Mouse (Mus musculus) left cerebral cortex, adult 11 months (tissue): ENCODE measurements around the gene Dnajc7.

ENCODE experiments used
- DNase-seq: peaks from one replicate; pipeline ENCODE4 v3.0.0; 2022; ENCODE audit warnings: low spot score

The Dnajc7 gene

GRCm38 (mm10) chr11:100579116-100579799 is 40.7 kb downstream of the Dnajc7 start:
- DNase-seq = no peak

GRCm38 (mm10) chr11:100577852-100578599 is 41.9 kb downstream of the Dnajc7 start:
- DNase-seq = no peak

- no peak for DNase-seq
These were observed 43.7 kb downstream of the Dnajc7 start for GRCm38 (mm10) chr11:100576256-100576655.

- DNase-seq = peak; percentile 72
These were observed 44.5 kb downstream of the Dnajc7 start for GRCm38 (mm10) chr11:100575484-100575855.

DNA sequence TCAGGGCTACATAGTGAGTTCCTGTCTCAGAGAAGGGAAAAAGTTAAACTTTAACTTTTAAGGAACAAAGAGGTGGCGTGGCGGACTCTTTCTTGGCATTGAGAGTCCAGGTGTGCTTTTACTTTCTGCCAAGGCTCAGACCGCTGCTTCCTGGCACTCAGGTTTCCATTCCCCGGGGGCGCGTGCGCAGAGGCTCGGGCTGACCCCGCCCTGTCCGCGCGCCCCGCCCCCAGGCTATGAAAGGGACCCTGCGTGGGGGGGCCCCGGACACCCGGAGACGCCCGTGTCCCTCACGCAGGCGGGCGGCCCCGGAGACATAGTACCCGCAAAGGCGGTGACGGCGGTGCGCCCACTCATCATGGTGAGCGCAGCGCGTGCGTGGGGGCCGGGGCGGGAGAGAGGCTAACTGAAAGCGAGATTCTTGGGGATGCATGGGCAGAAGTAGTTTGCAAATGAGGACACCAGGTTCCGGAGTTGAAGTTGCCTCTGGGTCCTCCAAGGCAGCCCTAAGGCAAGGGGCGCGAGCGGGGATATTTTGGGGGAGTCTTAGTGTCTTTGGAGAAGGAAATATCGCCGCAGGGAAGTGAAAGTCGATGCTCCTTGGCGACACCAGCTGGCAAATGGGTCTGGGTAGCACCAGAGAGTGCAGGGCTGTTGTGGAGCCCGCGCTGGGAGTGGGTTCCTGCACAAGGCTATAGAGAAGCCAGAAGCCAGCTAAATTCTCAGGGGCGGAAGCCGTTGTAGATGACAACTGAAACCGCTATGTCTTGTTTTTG is 45.1 kb downstream of the Dnajc7 start, which contains the start of gene Cnp:
Gene Cnp (plus strand): TSS at position 197 of the 776 bp plus-strand sequence.
- DNase-seq = peak; percentile 54

DNA sequence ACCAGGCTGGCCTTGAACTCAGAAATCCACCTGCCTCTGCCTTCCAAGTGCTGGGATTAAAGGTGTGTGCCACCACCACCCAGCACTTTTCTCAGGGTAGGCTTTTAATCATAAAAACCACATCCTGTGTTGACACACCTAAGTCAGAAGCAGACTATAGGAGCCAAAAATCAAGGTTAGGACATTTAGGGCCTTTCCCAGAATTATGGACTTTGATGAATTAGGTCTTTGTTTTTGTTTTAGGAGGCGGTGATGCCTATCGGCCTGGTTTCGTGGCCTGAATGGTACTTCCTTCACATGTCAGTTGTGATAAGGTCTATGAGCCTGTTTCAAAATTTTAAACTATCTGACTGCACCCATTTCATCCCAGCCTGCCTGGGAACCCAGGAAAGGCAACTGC is 45.8 kb downstream of the Dnajc7 start:
- DNase-seq = no peak

DNA sequence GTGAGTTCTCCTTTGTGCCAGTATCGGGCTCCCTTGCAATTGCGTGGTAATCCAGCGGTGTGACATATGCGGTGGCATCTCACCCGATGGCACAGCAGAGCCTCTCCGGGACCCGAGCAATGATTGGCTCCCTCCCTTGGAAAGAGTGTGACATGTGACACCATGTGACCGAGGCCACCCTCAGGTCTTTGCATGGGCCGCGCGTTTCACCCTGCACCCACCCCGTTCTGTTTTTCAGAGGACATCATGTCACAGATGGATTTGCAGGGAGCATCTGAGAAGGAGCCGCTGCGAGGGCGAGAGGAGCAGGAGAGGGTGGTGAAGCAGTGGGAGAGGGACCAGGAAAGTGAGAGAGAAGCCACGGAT is 48.8 kb downstream of the Dnajc7 start:
- peak; percentile 64 for DNase-seq

DNA sequence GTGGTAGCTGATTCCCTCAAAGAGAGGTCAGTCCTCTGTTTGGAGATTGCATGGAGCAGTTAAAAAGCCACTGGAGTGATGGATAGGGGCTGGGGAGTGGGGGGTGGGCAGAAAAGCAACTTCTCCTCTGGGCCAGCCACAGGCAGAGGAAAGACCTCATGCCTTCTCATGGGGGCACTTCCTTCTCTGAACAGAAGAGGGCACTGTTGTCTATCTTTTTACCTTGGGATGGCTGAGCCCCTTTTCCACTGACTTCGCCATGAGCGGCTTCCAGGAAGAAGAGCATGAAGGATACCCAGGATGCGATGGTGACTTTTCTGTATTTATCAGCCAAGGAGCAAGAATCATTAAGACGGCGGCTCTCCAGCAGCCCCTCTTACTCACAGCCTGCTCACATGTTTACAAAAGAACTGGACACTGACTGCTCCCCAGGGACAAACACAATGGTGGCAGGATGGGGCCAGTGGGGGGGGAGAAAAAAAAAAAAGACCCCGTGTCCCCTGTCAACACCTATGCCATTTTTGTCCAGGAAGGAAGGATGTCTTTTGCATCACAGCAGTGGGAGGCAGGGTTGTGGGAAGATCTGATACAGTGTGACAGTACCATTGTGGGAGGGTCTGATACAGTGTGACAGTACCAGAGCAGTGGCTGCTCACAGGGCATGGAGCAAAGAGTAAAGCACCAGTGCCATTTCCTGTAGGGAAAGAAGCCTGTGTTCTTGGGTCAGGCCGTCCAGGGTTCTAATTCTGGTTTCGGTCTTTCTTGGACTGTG is 49.4 kb downstream of the Dnajc7 start:
- peak; percentile 77 for DNase-seq

GRCm38 (mm10) chr11:100569789-100570188 is 50.2 kb downstream of the Dnajc7 start:
- no peak for DNase-seq

GRCm38 (mm10) chr11:100568692-100569091 is 51.3 kb downstream of the Dnajc7 start:
- DNase-seq = no peak

GRCm38 (mm10) chr11:100567815-100568245 is 52.1 kb downstream of the Dnajc7 start:
- DNase-seq = no peak

DNA sequence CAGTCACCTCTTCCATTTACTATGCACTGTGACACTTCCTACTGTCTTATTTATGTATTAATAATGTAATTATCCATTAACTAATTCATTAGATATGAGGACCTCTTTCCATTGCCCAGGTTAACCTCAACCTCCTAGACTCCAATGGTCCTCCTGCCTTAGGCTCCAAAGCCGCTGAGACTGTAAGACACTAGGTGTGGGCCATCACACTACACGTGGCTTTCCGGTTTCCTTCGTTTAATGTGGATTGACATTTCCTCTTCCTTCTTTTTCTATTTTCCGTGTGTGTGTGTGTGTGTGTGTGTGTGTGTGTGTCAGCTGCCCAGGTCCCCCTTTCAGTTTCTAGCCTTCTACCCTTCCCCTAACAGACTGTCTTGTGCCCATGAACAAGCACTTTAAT is 52.7 kb downstream of the Dnajc7 start:
- no peak for DNase-seq

GRCm38 (mm10) chr11:100564703-100565102 is 55.3 kb downstream of the Dnajc7 start:
- DNase-seq = no peak

DNA sequence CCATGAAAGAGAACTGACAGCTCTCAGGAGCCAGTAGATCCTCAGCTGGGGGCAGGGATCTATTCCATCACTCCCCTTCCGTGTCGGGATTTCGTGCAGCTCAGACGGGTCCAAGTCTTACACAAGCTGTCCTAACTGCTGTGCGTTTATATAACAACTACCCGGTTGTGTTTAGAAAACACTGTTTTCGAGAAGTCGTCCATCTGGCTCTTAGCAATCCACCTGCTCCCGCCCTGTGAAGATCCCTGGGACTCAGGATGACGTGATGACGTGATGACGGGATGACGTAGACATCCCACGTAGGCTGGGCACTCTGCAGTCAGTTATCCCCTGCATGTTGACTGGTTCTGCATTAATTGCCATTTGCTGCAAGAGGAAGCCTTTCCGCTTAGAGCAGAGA is 55.7 kb downstream of the Dnajc7 start:
- DNase-seq = peak; percentile 57

- DNase-seq = no peak
These were observed 58.2 kb downstream of the Dnajc7 start for GRCm38 (mm10) chr11:100561748-100562147.

- no peak for DNase-seq
These were observed 60.5 kb downstream of the Dnajc7 start for GRCm38 (mm10) chr11:100559476-100559875.

DNA sequence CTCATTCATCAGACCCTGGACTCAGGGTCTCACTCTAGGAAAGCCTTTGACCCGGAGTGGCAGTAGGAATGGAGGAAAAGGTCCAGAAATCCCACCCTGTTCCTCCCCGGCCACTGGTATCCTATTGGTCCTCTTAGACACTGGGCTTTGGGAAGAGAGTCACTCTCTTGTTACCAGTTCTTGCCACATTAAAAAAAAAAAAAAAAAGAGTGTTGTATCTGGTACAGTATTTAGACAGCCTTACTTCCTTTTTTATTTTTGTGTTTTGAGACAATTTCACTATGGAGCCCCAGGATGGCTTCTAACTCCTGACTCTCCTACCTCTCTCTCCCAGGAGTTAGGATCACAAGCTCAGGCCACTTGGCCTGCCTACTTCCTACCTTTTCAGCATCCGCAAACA is 62.4 kb downstream of the Dnajc7 start:
- DNase-seq = no peak

DNA sequence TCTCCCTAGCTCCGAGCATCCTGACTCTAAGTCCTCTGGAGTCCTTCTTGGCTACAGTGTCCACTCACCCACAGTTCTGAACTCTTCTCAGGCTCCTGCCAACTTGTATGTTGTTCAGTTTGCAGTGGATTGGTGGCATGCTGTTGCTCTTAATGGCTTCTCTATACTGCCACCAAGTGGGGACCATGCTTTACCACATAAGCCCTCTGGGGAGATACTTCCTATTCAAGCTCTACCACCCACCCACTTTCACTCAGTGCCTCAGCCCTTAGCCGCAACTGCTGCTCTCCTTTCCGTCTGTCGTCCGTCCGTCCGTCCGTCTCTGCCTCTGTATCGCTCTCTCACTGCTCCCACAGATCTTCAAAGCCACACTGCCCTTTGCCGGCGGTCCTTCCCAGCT is 64.4 kb downstream of the Dnajc7 start:
- DNase-seq = peak; percentile 53

GRCm38 (mm10) chr11:100552842-100553241 is 67.1 kb downstream of the Dnajc7 start:
- DNase-seq = no peak

DNA sequence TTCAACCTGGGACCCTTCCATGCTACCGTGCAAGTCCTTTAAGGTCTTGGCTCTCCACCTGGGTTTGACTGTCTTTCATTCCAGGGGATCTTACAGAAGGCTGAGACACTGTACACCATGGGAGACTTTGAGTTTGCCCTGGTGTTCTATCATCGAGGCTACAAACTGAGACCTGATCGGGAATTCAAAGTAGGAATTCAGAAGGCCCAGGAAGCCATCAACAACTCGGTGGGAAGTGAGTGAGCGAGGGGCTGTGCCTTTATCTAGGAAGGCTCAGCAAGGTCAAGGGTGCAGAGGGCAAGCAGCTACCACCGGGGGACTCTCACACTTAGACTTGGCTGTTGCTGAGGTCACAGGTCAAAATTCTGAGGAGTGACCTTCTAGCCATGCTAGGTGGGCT is 69.9 kb downstream of the Dnajc7 start:
- DNase-seq = no peak

DNA sequence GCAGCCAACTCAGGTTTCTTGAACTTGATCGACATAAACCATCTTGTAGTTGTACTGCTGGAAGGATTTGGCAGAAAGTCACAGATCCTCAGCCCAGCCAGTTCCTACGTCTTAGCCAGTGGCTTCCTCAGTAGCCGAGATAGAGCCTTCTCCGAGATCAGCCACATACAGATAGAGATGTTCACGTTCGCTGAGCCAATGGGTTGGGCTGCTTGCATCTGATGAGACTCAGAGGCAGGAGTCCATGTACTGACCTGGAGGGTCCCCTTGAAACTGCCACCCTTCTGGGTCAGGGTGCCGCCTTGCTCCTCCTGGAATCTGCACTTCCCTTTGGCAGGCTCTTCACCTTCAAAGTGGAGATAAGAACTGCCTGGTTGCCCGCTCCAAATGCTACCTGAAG is 70.5 kb downstream of the Dnajc7 start:
- DNase-seq = no peak

DNA sequence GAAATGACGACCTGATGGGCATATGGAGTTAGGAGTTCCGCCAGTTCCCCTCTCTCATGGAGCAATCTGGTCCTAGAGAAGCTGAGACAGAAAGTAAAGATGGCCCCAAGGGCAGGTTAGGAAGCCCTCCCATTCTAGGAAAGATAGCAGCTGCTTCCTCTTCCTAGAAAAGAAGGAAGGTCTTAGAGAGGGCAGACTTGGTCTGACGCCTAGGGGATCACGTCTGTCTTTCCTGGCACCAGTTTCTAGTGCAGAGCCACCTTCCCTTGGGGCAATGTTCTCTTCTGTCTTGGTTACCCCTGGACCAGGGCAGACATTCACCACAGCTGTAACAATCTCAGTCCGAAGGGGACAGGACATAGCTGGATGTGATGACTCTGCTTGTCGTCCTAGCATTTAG is 71.8 kb downstream of the Dnajc7 start:
- DNase-seq = no peak
